10 mouse cellular contexts compared by ENCODE assay signal in genomic region chr5:51478319-51478994, GRCm38 (mm10).
DNase-seq lines count a peak whose midpoint lies in the region; ATAC-seq lines count a peak whose summit lies in the region.
"Had no signal": no experiment of that assay in that cellular context is flagged by ENCODE, and none has a peak within 500 bp of the region (broad histone marks: within the 10 kb centered on the region; RNA-seq: fewer than 3 reads in every experiment).

No protein-coding gene starts in this region.

- 0 out of 2 replicates have a peak, but pooled peaks have one; percentile 61 for ATAC-seq in hindbrain, embryonic 13.5 days (ENCODE audit: low FRiP score)
- ATAC-seq in midbrain, embryonic 11.5 days (ENCODE audit: low FRiP score), result peak; percentile 16; the same call in 1 of the 2 replicates
- no peak for ATAC-seq in midbrain, embryonic 13.5 days
- ATAC-seq in intestine, embryonic 16.5 days, result peak; percentile 64
- ATAC-seq in neural tube, embryonic 15.5 days (ENCODE audit: low FRiP score), result peak; percentile 35; the same call in 1 of the 2 replicates

- intact Hi-C loops in gastrocnemius, postnatal 14 days (cut with DNase I; ENCODE audit: low total_unique reads), result no loop called here

- peaks cover 4% of the 10 kb centered on the region; the same call in 1 of the 2 replicates for H3K4me1 ChIP-seq in hindbrain, embryonic 13.5 days (replicated peaks)
- peaks cover 13% of the 10 kb centered on the region; the same call in 1 of the 2 replicates for H3K4me1 ChIP-seq in hindbrain, embryonic 10.5 days (replicated peaks)
- no peaks in the 10 kb centered on the region for H3K4me1 ChIP-seq in midbrain, embryonic 11.5 days (ENCODE audit: control insufficient read depth, insufficient read depth, low read length)
- peaks cover 11% of the 10 kb centered on the region; the same call in 1 of the 2 replicates for H3K4me1 ChIP-seq in midbrain, embryonic 13.5 days (replicated peaks)
- H3K4me1 ChIP-seq in intestine, embryonic 16.5 days (ENCODE audit: control insufficient read depth, insufficient read depth, low read length), result peaks cover 3% of the 10 kb centered on the region; the same call in 1 of the 2 replicates
- H3K4me1 ChIP-seq in neural tube, embryonic 15.5 days, result peaks cover 13% of the 10 kb centered on the region
- H3K4me1 ChIP-seq: midbrain, embryonic 10.5 days had no signal

- no peak overlapping the region for H3K4me3 ChIP-seq in hindbrain, embryonic 13.5 days
- no peak overlapping the region for H3K4me3 ChIP-seq in hindbrain, embryonic 10.5 days
- H3K4me3 ChIP-seq in midbrain, embryonic 11.5 days (ENCODE audit: low read depth, low read length), result no peak overlapping the region
- H3K4me3 ChIP-seq in midbrain, embryonic 13.5 days (replicated peaks), result no peak overlapping the region
- H3K4me3 ChIP-seq in intestine, embryonic 16.5 days (ENCODE audit: low read length), result no peak overlapping the region
- H3K4me3 ChIP-seq in neural tube, embryonic 15.5 days (replicated peaks), result no peak overlapping the region
- H3K4me3 ChIP-seq: midbrain, embryonic 10.5 days had no signal

- H3K27me3 ChIP-seq in hindbrain, embryonic 13.5 days, result no peaks in the 10 kb centered on the region
- H3K27me3 ChIP-seq in hindbrain, embryonic 10.5 days (ENCODE audit: insufficient read depth, poor library complexity, severe bottlenecking), result no peaks in the 10 kb centered on the region; the same call in 1 of the 2 replicates
- H3K27me3 ChIP-seq in midbrain, embryonic 11.5 days (ENCODE audit: control insufficient read depth, insufficient read depth, low read length), result no peaks in the 10 kb centered on the region
- H3K27me3 ChIP-seq in midbrain, embryonic 13.5 days, result no peaks in the 10 kb centered on the region
- H3K27me3 ChIP-seq in intestine, embryonic 16.5 days (replicated peaks; ENCODE audit: control insufficient read depth, insufficient read depth, low read length), result no peaks in the 10 kb centered on the region
- 0 out of 2 replicates have a peak, but pooled peaks cover 3% of the 10 kb centered on the region for H3K27me3 ChIP-seq in neural tube, embryonic 15.5 days (replicated peaks)

- 0 out of 2 replicates have a peak, but pooled peaks cover 4% of the 10 kb centered on the region for H3K36me3 ChIP-seq in hindbrain, embryonic 13.5 days
- 0 out of 2 replicates have a peak, but pooled peaks cover 5% of the 10 kb centered on the region for H3K36me3 ChIP-seq in hindbrain, embryonic 10.5 days
- no peaks in the 10 kb centered on the region for H3K36me3 ChIP-seq in midbrain, embryonic 11.5 days (ENCODE audit: control insufficient read depth, insufficient read depth, low read length)
- no peaks in the 10 kb centered on the region for H3K36me3 ChIP-seq in midbrain, embryonic 13.5 days
- H3K36me3 ChIP-seq in intestine, embryonic 16.5 days (ENCODE audit: control insufficient read depth, insufficient read depth, low read length), result no peaks in the 10 kb centered on the region
- peaks cover 4% of the 10 kb centered on the region; the same call in 1 of the 2 replicates for H3K36me3 ChIP-seq in neural tube, embryonic 15.5 days
- H3K36me3 ChIP-seq: midbrain, embryonic 10.5 days had no signal

- no peak overlapping the region for H3K4me2 ChIP-seq in hindbrain, embryonic 13.5 days
- H3K4me2 ChIP-seq in midbrain, embryonic 11.5 days, result no peak overlapping the region
- H3K4me2 ChIP-seq in midbrain, embryonic 13.5 days (replicated peaks), result no peak overlapping the region
- H3K4me2 ChIP-seq in intestine, embryonic 16.5 days (ENCODE audit: low read depth, low read length), result no peak overlapping the region
- H3K4me2 ChIP-seq in neural tube, embryonic 15.5 days, result 0 out of 2 replicates have a peak overlapping the region, but pooled peaks have one; percentile 1

- H3K9ac ChIP-seq in hindbrain, embryonic 13.5 days, result no peak overlapping the region
- H3K9ac ChIP-seq in midbrain, embryonic 11.5 days (ENCODE audit: low read length), result no peak overlapping the region
- H3K9ac ChIP-seq in midbrain, embryonic 13.5 days (replicated peaks), result no peak overlapping the region
- no peak overlapping the region for H3K9ac ChIP-seq in intestine, embryonic 16.5 days (ENCODE audit: low read depth, low read length)
- H3K9ac ChIP-seq in neural tube, embryonic 15.5 days (replicated peaks), result no peak overlapping the region

- H3K27ac ChIP-seq in hindbrain, embryonic 13.5 days, result no peak overlapping the region
- no peak overlapping the region for H3K27ac ChIP-seq in hindbrain, embryonic 10.5 days
- H3K27ac ChIP-seq in midbrain, embryonic 11.5 days (ENCODE audit: low read depth, low read length), result no peak overlapping the region
- H3K27ac ChIP-seq in midbrain, embryonic 13.5 days, result no peak overlapping the region
- H3K27ac ChIP-seq in intestine, embryonic 16.5 days (ENCODE audit: low read length), result no peak overlapping the region
- no peak overlapping the region for H3K27ac ChIP-seq in neural tube, embryonic 15.5 days (replicated peaks)
- H3K27ac ChIP-seq: midbrain, embryonic 10.5 days had no signal

- 20% methylated on average over 7 of the region's 7 CpGs for WGBS in hindbrain, embryonic 13.5 days
- 41% methylated on average over 7 of the region's 7 CpGs for WGBS in hindbrain, embryonic 10.5 days
- 65% methylated on average over 7 of the region's 7 CpGs for WGBS in midbrain, embryonic 11.5 days
- WGBS in midbrain, embryonic 13.5 days, result 40% methylated on average over 7 of the region's 7 CpGs
- WGBS in intestine, embryonic 16.5 days, result 21% methylated on average over 7 of the region's 7 CpGs
- WGBS in neural tube, embryonic 15.5 days, result 3% methylated on average over 7 of the region's 7 CpGs

- no peak for DNase-seq in hindbrain, embryonic 10.5 days (ENCODE audit: low spot score)
- DNase-seq in midbrain, embryonic 11.5 days (ENCODE audit: low spot score, missing footprints), result no peak
- no peak for DNase-seq in gastrocnemius, postnatal 14 days
- DNase-seq: cerebellum, postnatal 36 days; kidney, adult 11 months had no signal

- H3K9me3 ChIP-seq in hindbrain, embryonic 13.5 days, result no peaks in the 10 kb centered on the region
- peaks cover under 1% of the 10 kb centered on the region; the same call in 1 of the 2 replicates for H3K9me3 ChIP-seq in hindbrain, embryonic 10.5 days
- H3K9me3 ChIP-seq in midbrain, embryonic 11.5 days (ENCODE audit: control insufficient read depth, low read length), result no peaks in the 10 kb centered on the region
- H3K9me3 ChIP-seq in midbrain, embryonic 13.5 days, result no peaks in the 10 kb centered on the region
- H3K9me3 ChIP-seq in intestine, embryonic 16.5 days (ENCODE audit: control insufficient read depth, low read length), result no peaks in the 10 kb centered on the region
- H3K9me3 ChIP-seq in neural tube, embryonic 15.5 days (replicated peaks), result no peaks in the 10 kb centered on the region
- H3K9me3 ChIP-seq: midbrain, embryonic 10.5 days had no signal
